Mouse (Mus musculus): Measurements from ENCODE around the gene Pjvk. TPM values are rescaled to one million over a fixed set of nuclear protein-coding genes. Genes with fewer than 3 reads are reported as not detected.

Pjvk gene
- total and polyA plus RNA-seq, 2 experiments from 2014 or later, result 1.3 TPM; not detected in 1

- peak; percentile 16 for DNase-seq (ENCODE audit: low spot score)
- under 1% methylated on average over 28 of the region's 44 CpGs for WGBS
Observed at GRCm38 (mm10) chr2:76675451-76675850, 27.2 kb downstream of the Pjvk start.

DNA sequence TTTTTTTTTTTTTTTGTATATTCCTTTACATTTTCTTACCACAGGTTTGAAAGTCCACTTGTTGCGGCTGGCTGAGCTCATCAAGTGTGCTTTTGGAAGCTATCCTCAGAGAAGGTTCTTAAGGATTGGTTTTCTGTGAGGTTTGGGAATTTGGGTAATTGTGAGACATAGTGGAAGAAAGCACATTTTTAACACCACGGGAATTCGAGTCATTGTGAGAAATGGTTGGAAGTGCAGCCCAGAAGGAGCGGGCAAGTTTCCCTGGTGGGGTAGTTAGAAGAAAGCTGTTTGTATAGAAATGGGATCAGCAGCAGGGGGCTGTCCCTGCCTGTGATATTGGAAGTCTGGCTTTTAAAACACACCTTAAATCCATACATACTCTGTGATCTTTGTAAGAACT, 27.7 kb downstream of the Pjvk start:
- peak overlapping the region; percentile 71 for H3K4me2 ChIP-seq (ENCODE audit: low read depth, low read length, poor library complexity, severe bottlenecking)
- H3K27me3 ChIP-seq (ENCODE audit: insufficient read depth, low read length), result no peaks in the 10 kb centered on the region
- no peak overlapping the region for H3K27ac ChIP-seq (ENCODE audit: low read depth, low read length)
- TF ChIP-seq CTCF (IDR thresholded peaks at IDR 0.05), result no peak
- H3K4me3 ChIP-seq (ENCODE audit: low read depth, low read length), result peak overlapping the region; percentile 90
- WGBS, result 10% methylated on average over 4 of the region's 4 CpGs
- no peaks in the 10 kb centered on the region for H3K36me3 ChIP-seq (ENCODE audit: insufficient read depth, low read length)
- peak overlapping the region; percentile 85 for H3K9ac ChIP-seq (replicated peaks; ENCODE audit: low read length, poor library complexity, severe bottlenecking)
- no peaks in the 10 kb centered on the region for H3K9me3 ChIP-seq (ENCODE audit: low read length)
- ATAC-seq (ENCODE audit: low FRiP score) (no peak), DNase-seq (ENCODE audit: low spot score) (no peak)
- peaks cover 10% of the 10 kb centered on the region for H3K4me1 ChIP-seq (ENCODE audit: insufficient read depth, low read length)

More at GRCm38 (mm10) chr2:76675451-76675850, 27.2 kb downstream of the Pjvk start:
- peak overlapping the region; percentile 71 for H3K4me2 ChIP-seq (ENCODE audit: low read depth, low read length, poor library complexity, severe bottlenecking)
- H3K27ac ChIP-seq (ENCODE audit: low read depth, low read length), result peak overlapping the region; percentile 83
- no peak for TF ChIP-seq CTCF (IDR thresholded peaks at IDR 0.05)
- no peaks in the 10 kb centered on the region for H3K9me3 ChIP-seq (ENCODE audit: low read length)
- ATAC-seq (ENCODE audit: low FRiP score), result peak; percentile 42
- H3K27me3 ChIP-seq (ENCODE audit: insufficient read depth, low read length), result no peaks in the 10 kb centered on the region
- peak overlapping the region; percentile 85 for H3K9ac ChIP-seq (replicated peaks; ENCODE audit: low read length, poor library complexity, severe bottlenecking)
- H3K4me1 ChIP-seq (ENCODE audit: insufficient read depth, low read length), result peaks cover 10% of the 10 kb centered on the region
- peak overlapping the region; percentile 90 for H3K4me3 ChIP-seq (ENCODE audit: low read depth, low read length)
- no peaks in the 10 kb centered on the region for H3K36me3 ChIP-seq (ENCODE audit: insufficient read depth, low read length)

DNA sequence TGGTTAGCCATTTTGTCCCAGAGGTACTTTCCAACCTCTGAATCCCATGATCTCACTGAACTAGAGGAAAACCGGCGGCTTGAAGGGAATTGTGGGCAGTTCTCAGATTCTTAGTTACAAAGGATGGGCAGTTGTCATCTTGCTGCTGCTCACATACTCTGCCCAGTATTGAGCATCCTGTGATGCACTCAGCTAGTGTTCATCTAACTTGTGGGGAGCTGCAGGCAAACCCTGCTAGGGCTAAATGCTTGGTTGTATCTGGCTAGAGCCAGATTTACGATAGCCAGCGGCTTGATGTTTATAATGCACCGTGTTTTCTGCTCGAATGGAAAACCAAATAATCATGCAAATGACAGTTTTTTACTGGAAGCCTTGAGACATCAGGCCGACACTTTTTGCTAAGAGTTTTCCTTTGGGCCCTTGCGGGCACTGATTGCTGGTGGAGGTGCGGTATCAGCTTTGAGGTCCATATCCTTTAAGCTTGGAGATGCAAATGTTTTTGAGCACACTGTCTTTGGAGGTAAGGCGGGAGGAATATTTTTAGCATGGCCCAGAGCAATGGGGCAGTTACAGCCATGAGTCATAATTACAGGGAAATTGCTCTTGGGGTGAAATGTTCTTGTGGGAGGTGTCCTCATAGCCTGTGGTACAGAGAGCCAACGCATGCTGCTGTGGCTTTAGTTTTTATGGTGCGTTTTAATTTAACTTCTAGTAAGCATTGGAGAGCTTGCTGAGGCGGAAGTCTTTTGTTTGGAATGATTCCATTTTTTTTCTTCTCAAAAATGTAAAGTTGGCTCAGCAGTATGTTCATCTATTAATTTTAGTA, 28.3 kb downstream of the Pjvk start:
- WGBS, result 61% methylated on average over 13 of the region's 13 CpGs
- H3K4me3 ChIP-seq (ENCODE audit: low read depth, low read length), result peak overlapping the region; percentile 90
- no peak for ATAC-seq (ENCODE audit: low FRiP score)
- H3K4me2 ChIP-seq (ENCODE audit: low read depth, low read length, poor library complexity, severe bottlenecking), result peak overlapping the region; percentile 71
- H3K9ac ChIP-seq (replicated peaks; ENCODE audit: low read length, poor library complexity, severe bottlenecking), result peak overlapping the region; percentile 85; the same call in 1 of the 2 replicates
- DNase-seq (ENCODE audit: low spot score), result no peak
- no peaks in the 10 kb centered on the region for H3K27me3 ChIP-seq (ENCODE audit: insufficient read depth, low read length)
- H3K27ac ChIP-seq (ENCODE audit: low read depth, low read length), result no peak overlapping the region
- no peaks in the 10 kb centered on the region for H3K36me3 ChIP-seq (ENCODE audit: insufficient read depth, low read length)
- H3K9me3 ChIP-seq (ENCODE audit: low read length), result no peaks in the 10 kb centered on the region
- peaks cover 10% of the 10 kb centered on the region for H3K4me1 ChIP-seq (ENCODE audit: insufficient read depth, low read length)
- no peak for TF ChIP-seq CTCF (IDR thresholded peaks at IDR 0.05)

GRCm38 (mm10) chr2:76682301-76682700, 34.0 kb downstream of the Pjvk start:
- Histone ChIP-seq H3K4me3 (ENCODE audit: low read depth, low read length) (no peak overlapping the region), H3K36me3 (ENCODE audit: insufficient read depth, low read length) (peaks cover 38% of the 10 kb centered on the region), H3K4me2 (ENCODE audit: low read depth, low read length, poor library complexity, severe bottlenecking) (no peak overlapping the region), H3K9ac (replicated peaks; ENCODE audit: low read length, poor library complexity, severe bottlenecking) (no peak overlapping the region), H3K27me3 (ENCODE audit: insufficient read depth, low read length) (no peaks in the 10 kb centered on the region), H3K4me1 (ENCODE audit: insufficient read depth, low read length) (no peaks in the 10 kb centered on the region), H3K9me3 (ENCODE audit: low read length) (no peaks in the 10 kb centered on the region), H3K27ac (ENCODE audit: low read depth, low read length) (no peak overlapping the region)
- no peak for ATAC-seq (ENCODE audit: low FRiP score)
- no peak for TF ChIP-seq CTCF (IDR thresholded peaks at IDR 0.05)
- DNase-seq (ENCODE audit: low spot score), result no peak
- 93% methylated on average over 8 of the region's 8 CpGs for WGBS

DNA sequence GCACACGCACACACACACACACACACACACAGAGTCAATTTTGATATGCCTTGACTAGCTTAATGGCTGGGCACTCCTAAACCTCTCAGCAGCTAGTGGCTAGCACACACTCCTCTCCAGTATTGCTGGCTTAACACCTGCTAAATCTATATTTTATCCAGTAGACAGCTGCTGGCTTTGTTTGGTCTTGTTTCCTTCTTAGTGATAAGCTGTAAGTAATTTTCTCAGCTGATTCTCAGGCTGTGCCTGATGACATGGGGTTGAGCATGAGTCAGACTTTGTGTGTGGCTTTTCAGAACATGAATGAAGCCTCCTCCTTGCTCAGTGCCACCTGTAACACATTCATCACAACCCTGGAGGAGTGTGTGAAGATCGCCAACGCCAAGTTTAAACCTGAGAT, 38.7 kb downstream of the Pjvk start:
- ATAC-seq (ENCODE audit: low FRiP score), result no peak
- Histone ChIP-seq H3K27me3 (ENCODE audit: insufficient read depth, low read length) (no peaks in the 10 kb centered on the region), H3K4me3 (ENCODE audit: low read depth, low read length) (no peak overlapping the region), H3K4me2 (ENCODE audit: low read depth, low read length, poor library complexity, severe bottlenecking) (no peak overlapping the region), H3K36me3 (ENCODE audit: insufficient read depth, low read length) (peaks cover 58% of the 10 kb centered on the region), H3K4me1 (ENCODE audit: insufficient read depth, low read length) (no peaks in the 10 kb centered on the region), H3K9ac (replicated peaks; ENCODE audit: low read length, poor library complexity, severe bottlenecking) (no peak overlapping the region), H3K27ac (ENCODE audit: low read depth, low read length) (no peak overlapping the region), H3K9me3 (ENCODE audit: low read length) (no peaks in the 10 kb centered on the region)
- WGBS, result 91% methylated on average over 3 of the region's 3 CpGs
- no peak for TF ChIP-seq CTCF (IDR thresholded peaks at IDR 0.05)
- DNase-seq (ENCODE audit: low spot score), result no peak

DNA sequence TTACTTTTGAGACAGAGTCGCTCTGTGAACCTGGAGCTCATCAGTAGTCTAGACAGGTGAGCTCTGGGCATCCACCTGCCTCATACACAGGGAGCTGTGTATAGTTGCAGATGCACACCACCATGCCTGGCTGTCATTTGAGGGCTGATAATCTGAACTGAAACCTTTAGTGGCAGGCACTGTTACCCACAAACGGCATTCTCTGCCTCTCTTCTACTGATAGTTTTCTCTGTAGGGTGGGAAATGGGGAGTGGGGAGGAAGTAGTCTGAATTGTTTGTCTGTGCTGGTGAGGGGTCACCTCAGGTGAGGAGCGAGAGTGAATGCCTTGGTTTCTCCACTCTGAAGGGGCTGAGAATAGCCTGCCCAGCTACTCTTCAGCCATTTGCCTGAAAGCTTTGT, 39.3 kb downstream of the Pjvk start:
- DNase-seq (ENCODE audit: low spot score), result no peak

More for the DNA sequence above, 39.3 kb downstream of the Pjvk start:
- no peak for ATAC-seq (ENCODE audit: low FRiP score)
- Histone ChIP-seq H3K4me3 (ENCODE audit: low read depth, low read length) (no peak overlapping the region), H3K4me2 (ENCODE audit: low read depth, low read length, poor library complexity, severe bottlenecking) (no peak overlapping the region), H3K36me3 (ENCODE audit: insufficient read depth, low read length) (peaks cover 58% of the 10 kb centered on the region), H3K9ac (replicated peaks; ENCODE audit: low read length, poor library complexity, severe bottlenecking) (no peak overlapping the region), H3K27me3 (ENCODE audit: insufficient read depth, low read length) (no peaks in the 10 kb centered on the region), H3K9me3 (ENCODE audit: low read length) (no peaks in the 10 kb centered on the region), H3K4me1 (ENCODE audit: insufficient read depth, low read length) (no peaks in the 10 kb centered on the region), H3K27ac (ENCODE audit: low read depth, low read length) (no peak overlapping the region)
- no peak for TF ChIP-seq CTCF (IDR thresholded peaks at IDR 0.05)
- 92% methylated on average over 3 of the region's 3 CpGs for WGBS
